Mouse (Mus musculus) T-cell, adult 2 months (primary cell): ENCODE data around the gene Tdrd6.
A peak's percentile ranks its signal among the peaks of the same experiment; 100 is the strongest.

Experiments used
- DNase-seq: peaks from one replicate; pipeline ENCODE4 v3.0.0; 2022; ENCODE audit warnings: low spot score

Tdrd6 gene

GRCm38 (mm10) chr17:43629496-43630426, at the start of gene Tdrd6:
Gene Tdrd6, minus strand, starts transcription at chr17:43630299.
- DNase-seq = no peak

GRCm38 (mm10) chr17:43677317-43677716, 47.2 kb upstream of the Tdrd6 start:
- no peak for DNase-seq

GRCm38 (mm10) chr17:43676241-43676640, 46.1 kb upstream of the Tdrd6 start:
- DNase-seq = no peak

GRCm38 (mm10) chr17:43675228-43675627, 45.1 kb upstream of the Tdrd6 start:
- DNase-seq = no peak

- no peak for DNase-seq
These were observed 41.8 kb upstream of the Tdrd6 start for GRCm38 (mm10) chr17:43671907-43672306.

- DNase-seq = no peak
These were observed 39.1 kb upstream of the Tdrd6 start for GRCm38 (mm10) chr17:43669145-43669695.

GRCm38 (mm10) chr17:43667290-43667843, 37.3 kb upstream of the Tdrd6 start, which contains the start of gene Cyp39a1:
Gene Cyp39a1, plus strand, starts transcription at chr17:43667425.
- no peak for DNase-seq

- DNase-seq = peak; percentile 84
These were observed 36.6 kb upstream of the Tdrd6 start, which contains the start of gene Slc25a27 for GRCm38 (mm10) chr17:43666576-43667289. Gene Slc25a27, minus strand, starts transcription at chr17:43667214.

- DNase-seq = no peak
These were observed 21.4 kb upstream of the Tdrd6 start for GRCm38 (mm10) chr17:43651314-43652046.

- DNase-seq = no peak
These were observed 19.7 kb upstream of the Tdrd6 start for GRCm38 (mm10) chr17:43649641-43650436.

- DNase-seq = no peak
These were observed 16.8 kb upstream of the Tdrd6 start for GRCm38 (mm10) chr17:43646925-43647324.

GRCm38 (mm10) chr17:43645136-43645535, 15.0 kb upstream of the Tdrd6 start:
- DNase-seq = peak; percentile 35

GRCm38 (mm10) chr17:43644375-43644774, 14.3 kb upstream of the Tdrd6 start:
- DNase-seq = no peak

GRCm38 (mm10) chr17:43643191-43643590, 13.1 kb upstream of the Tdrd6 start:
- DNase-seq = no peak

GRCm38 (mm10) chr17:43640825-43641224, 10.7 kb upstream of the Tdrd6 start:
- DNase-seq = no peak

GRCm38 (mm10) chr17:43637146-43637545, 7.0 kb upstream of the Tdrd6 start:
- DNase-seq = no peak

- DNase-seq = no peak
These were observed 295 bp upstream of the Tdrd6 start for GRCm38 (mm10) chr17:43630427-43630760.

- no peak for DNase-seq
These were observed 1.0 kb downstream of the Tdrd6 start for GRCm38 (mm10) chr17:43629026-43629495.

- DNase-seq = no peak
These were observed 1.9 kb downstream of the Tdrd6 start for GRCm38 (mm10) chr17:43628246-43628645.

GRCm38 (mm10) chr17:43622076-43622475, 8.0 kb downstream of the Tdrd6 start:
- no peak for DNase-seq

GRCm38 (mm10) chr17:43619156-43619555, 10.9 kb downstream of the Tdrd6 start:
- no peak for DNase-seq
